Mouse (Mus musculus): Measurements from ENCODE around the gene Rxfp3. TPM values are rescaled to one million over a fixed set of nuclear protein-coding genes. Genes with fewer than 3 reads are reported as not detected.

Rxfp3 gene
- polyA plus RNA-seq (2016; fragmentation: Nextera tagmentation; extraction: Ambion mirVana) = 0.26 TPM in 1 of 2 replicates, not detected in the other

GRCm38 (mm10) chr15:11037711-11038110 lies at the start of gene Rxfp3:
TSS of gene Rxfp3 (minus strand) at chr15:11037991.
- DNase-seq (ENCODE audit: extremely low spot score, low spot score) = no peak
- WGBS = 3% methylated on average over 16 of the region's 16 CpGs
- no peak within 1 kb of the TSS for H3K27ac ChIP-seq
- H3K4me3 ChIP-seq = peak within 1 kb of the TSS; percentile 47
- H3K9me3 ChIP-seq = no peaks in the 10 kb centered on the region
- H3K36me3 ChIP-seq (replicated peaks) = no peaks in the 10 kb centered on the region
- peaks cover 70% of the 10 kb centered on the region for H3K27me3 ChIP-seq (ENCODE audit: poor library complexity, severe bottlenecking)
- peaks cover 26% of the 10 kb centered on the region for H3K4me1 ChIP-seq

DNA sequence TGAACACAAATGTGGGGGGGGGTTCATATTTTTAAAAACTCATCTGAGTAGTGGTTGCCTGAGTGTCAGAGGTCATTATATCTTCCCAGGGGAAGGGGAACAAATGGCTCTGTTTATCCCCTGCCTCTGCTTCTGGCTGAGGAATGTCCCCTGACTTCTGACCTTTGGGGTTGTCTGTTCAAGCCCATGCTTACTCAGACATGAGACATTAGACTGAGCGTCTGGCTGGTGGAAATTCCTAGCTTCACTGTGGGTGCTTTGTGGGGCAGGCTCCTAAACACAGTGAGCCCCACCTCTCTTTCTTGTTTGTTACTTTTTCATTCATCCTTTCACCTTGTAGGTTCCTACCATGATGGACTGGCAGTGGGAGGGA lies 47.2 kb upstream of the Rxfp3 start:
- WGBS = 43% methylated on average over 1 of the region's 1 CpGs
- Histone ChIP-seq H3K36me3 (replicated peaks) (no peaks in the 10 kb centered on the region), H3K27me3 (ENCODE audit: poor library complexity, severe bottlenecking) (no peaks in the 10 kb centered on the region), H3K4me3 (no peak overlapping the region), H3K4me1 (peaks cover 14% of the 10 kb centered on the region), H3K9me3 (no peaks in the 10 kb centered on the region), H3K27ac (0 out of 2 replicates have a peak overlapping the region, but pooled peaks have one; percentile 31)
- DNase-seq (ENCODE audit: extremely low spot score, low spot score) = no peak

GRCm38 (mm10) chr15:11084241-11084992 lies 46.6 kb upstream of the Rxfp3 start:
- Histone ChIP-seq H3K27me3 (ENCODE audit: poor library complexity, severe bottlenecking) (no peaks in the 10 kb centered on the region), H3K27ac (0 out of 2 replicates have a peak overlapping the region, but pooled peaks have one; percentile 31), H3K4me3 (no peak overlapping the region), H3K9me3 (no peaks in the 10 kb centered on the region), H3K36me3 (replicated peaks) (no peaks in the 10 kb centered on the region), H3K4me1 (peaks cover 14% of the 10 kb centered on the region)
- 57% methylated on average over 9 of the region's 9 CpGs for WGBS
- DNase-seq (ENCODE audit: extremely low spot score, low spot score) = no peak

DNA sequence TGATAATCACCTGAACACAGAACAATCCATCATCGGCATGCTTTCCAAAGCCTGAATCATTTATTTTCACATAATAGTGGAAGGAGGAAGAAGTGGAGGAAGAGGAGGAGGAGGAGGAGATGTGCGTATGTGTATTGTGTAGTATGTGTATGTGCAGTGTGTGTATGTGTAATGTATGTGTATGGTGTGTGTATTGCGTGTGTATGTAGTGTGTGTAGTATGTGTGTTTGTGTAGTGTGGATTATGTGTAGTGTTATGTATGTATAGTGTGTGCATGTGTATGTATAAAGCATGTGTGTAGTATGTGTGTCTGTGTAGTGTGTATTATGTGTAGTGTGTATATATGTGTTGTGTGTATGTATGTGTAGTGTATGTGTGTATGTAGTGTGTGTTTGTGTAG lies 45.9 kb upstream of the Rxfp3 start:
- Histone ChIP-seq H3K9me3 (no peaks in the 10 kb centered on the region), H3K4me1 (peaks cover 14% of the 10 kb centered on the region), H3K36me3 (replicated peaks) (no peaks in the 10 kb centered on the region), H3K4me3 (no peak overlapping the region), H3K27me3 (ENCODE audit: poor library complexity, severe bottlenecking) (no peaks in the 10 kb centered on the region), H3K27ac (no peak overlapping the region)
- 94% methylated on average over 3 of the region's 3 CpGs for WGBS
- no peak for DNase-seq (ENCODE audit: extremely low spot score, low spot score)

DNA sequence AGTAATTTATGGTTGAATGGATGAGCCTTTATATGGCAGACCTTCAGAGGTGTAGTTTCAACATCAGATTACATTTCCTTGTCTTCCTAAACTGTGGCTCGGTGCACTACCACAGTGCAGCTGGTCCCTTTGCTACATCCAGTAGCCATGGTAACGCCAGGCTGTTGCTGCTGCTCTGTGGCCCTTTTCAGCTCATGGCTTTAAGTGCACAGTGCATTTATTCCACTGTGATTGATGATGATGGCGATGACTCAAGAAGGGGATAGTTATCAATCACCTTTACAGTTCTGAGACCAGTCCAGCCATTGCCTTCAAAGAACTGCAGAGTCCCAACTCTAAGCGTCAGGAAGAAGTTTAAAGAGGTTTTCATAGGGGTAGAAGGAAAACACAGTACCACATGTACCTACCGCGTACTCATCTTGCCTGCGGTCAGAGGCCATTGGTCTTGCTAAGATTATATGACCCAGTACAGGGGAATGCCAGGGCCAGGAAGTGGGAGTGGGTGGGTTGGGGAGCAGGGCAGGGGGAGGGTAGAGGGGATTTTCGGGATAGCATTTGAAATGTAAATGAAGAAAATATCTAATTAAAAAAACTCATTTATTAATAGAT lies 45.3 kb upstream of the Rxfp3 start:
- Histone ChIP-seq H3K36me3 (replicated peaks) (no peaks in the 10 kb centered on the region), H3K4me1 (peaks cover 14% of the 10 kb centered on the region), H3K9me3 (no peaks in the 10 kb centered on the region), H3K27me3 (ENCODE audit: poor library complexity, severe bottlenecking) (no peaks in the 10 kb centered on the region), H3K27ac (no peak overlapping the region), H3K4me3 (no peak overlapping the region)
- no peak for DNase-seq (ENCODE audit: extremely low spot score, low spot score)
- 83% methylated on average over 8 of the region's 8 CpGs for WGBS

DNA sequence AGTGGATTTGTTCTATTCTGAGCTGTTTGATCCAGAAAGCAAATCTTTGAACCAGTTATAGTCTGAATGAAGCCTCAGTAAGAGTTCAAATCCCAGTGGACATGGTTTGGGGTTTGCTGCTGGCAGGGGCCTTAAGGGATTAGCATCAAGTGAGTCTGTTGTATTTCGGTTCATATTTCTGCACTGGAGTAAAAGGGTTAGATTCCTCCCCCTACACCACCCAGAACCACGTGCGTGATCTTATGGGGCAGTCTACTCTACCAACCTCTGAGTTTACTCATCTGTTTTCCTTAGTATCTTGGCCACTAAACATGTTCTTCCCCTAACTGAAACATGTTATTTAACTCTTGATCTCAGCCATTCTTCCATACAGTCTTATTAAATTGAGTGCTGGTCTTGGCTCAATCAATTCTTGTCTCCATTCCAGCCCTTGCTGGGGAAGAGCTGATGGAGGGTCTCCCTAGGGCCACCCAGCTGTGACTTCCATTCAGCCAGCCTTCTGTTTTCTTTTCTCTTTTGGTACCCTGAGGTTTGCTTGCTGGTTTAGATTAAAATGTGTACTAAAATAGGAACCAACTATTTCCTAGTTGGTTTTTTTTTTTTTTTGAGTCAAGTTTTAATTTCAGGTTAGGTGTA lies 38.1 kb upstream of the Rxfp3 start:
- Histone ChIP-seq H3K27me3 (ENCODE audit: poor library complexity, severe bottlenecking) (no peaks in the 10 kb centered on the region), H3K27ac (no peak overlapping the region), H3K9me3 (no peaks in the 10 kb centered on the region), H3K36me3 (replicated peaks) (no peaks in the 10 kb centered on the region), H3K4me3 (no peak overlapping the region), H3K4me1 (no peaks in the 10 kb centered on the region)
- WGBS = 90% methylated on average over 3 of the region's 3 CpGs
- DNase-seq (ENCODE audit: extremely low spot score, low spot score) = no peak

DNA sequence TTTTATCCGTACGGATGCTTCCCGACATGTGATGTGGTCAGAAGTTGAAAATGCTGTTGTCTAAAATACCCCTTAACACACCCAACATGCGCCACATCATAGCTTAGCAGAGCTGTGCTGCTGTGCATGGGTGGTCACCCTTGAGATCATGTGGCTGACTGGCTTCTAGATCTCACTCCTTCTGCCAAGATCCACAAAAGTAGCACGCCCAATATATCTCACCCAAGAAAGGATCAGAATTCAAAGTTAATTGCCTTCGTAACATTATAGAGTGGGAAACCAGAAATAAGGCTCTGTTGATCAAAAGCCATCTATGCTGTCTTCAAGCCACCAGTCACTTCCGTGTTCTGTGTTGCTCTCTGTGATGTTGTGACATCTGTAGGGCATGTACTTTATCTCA lies 30.1 kb upstream of the Rxfp3 start:
- Histone ChIP-seq H3K4me3 (no peak overlapping the region), H3K27me3 (ENCODE audit: poor library complexity, severe bottlenecking) (peaks cover 9% of the 10 kb centered on the region; the same call in 1 of the 2 replicates), H3K36me3 (replicated peaks) (no peaks in the 10 kb centered on the region), H3K9me3 (no peaks in the 10 kb centered on the region), H3K4me1 (peaks cover 40% of the 10 kb centered on the region), H3K27ac (no peak overlapping the region)
- no peak for DNase-seq (ENCODE audit: extremely low spot score, low spot score)
- WGBS = 92% methylated on average over 7 of the region's 7 CpGs

DNA sequence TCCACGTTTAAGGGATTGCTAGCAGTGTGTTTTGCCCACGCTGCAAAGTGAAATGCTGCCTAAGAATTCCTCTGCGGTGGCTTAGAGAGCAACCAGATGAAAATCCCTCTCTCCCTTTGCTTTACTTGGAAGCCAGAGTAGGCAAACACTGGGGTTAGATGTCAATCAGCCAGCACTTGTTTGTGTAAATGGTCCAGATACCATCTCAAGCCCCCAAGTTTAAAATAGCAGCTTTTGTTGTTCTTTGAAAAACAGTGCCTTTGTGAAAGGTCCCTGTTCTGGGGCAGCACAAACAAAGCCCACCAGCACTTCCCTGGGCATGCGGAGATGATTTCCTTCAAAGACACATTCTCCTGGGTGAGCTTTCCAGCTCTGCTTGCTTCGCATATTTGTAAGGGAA lies 28.5 kb upstream of the Rxfp3 start:
- DNase-seq (ENCODE audit: extremely low spot score, low spot score) = no peak
- 8% methylated on average over 5 of the region's 5 CpGs for WGBS
- peaks cover 9% of the 10 kb centered on the region; the same call in 1 of the 2 replicates for H3K27me3 ChIP-seq (ENCODE audit: poor library complexity, severe bottlenecking)
- H3K9me3 ChIP-seq = no peaks in the 10 kb centered on the region
- peak overlapping the region; percentile 8 for H3K27ac ChIP-seq
- no peaks in the 10 kb centered on the region for H3K36me3 ChIP-seq (replicated peaks)
- H3K4me3 ChIP-seq = peak overlapping the region; percentile 48
- peaks cover 40% of the 10 kb centered on the region for H3K4me1 ChIP-seq

- H3K4me3 ChIP-seq = peak overlapping the region; percentile 48
- H3K9me3 ChIP-seq = no peaks in the 10 kb centered on the region
- H3K27me3 ChIP-seq (ENCODE audit: poor library complexity, severe bottlenecking) = peaks cover 9% of the 10 kb centered on the region; the same call in 1 of the 2 replicates
- no peak for DNase-seq (ENCODE audit: extremely low spot score, low spot score)
- H3K4me1 ChIP-seq = peaks cover 40% of the 10 kb centered on the region
- peak overlapping the region; percentile 80 for H3K27ac ChIP-seq
- no peaks in the 10 kb centered on the region for H3K36me3 ChIP-seq (replicated peaks)
- 11% methylated on average over 9 of the region's 9 CpGs for WGBS
Observed at GRCm38 (mm10) chr15:11065528-11066171, 27.9 kb upstream of the Rxfp3 start.

DNA sequence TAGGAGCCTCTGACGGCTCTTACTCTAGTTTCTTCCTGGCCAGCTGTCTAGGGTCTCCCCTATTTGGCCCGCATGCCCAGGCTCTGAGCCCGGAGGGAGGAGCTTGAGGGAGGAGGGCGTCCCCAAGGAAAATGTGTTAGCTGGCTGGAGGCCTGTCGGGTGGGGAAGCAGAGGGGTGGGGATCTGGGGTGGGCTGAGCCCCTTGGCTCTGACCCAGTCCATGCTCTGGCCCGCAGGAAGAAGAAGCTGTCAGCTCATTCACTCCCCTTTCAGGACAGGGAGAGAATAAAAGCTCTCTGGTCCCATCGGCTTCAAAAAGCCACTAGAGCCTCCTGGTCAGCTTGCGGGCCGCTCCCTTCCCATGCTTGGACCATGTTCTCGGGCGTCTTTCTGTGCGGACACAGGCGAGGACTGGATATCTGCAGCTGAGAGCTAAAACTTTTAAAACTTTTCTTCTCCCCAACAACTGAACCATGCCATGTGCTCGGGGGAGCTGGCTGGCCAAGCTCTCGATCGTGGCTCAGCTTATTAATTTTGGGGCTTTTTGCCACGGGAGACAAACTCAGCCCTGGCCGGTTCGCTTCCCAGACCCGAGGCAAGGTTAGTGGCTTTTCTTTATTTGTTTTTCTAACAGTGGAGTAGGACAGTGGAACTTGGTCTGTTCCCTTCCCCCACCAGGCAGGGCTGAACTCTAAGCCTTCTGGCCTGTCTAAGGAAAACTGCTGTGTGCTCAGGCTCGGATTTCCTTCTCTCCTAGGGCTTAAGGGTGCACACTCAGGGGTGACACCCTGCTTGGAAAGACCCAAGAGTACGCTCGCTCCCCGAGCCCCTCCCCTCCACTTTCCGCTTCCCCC lies 27.0 kb upstream of the Rxfp3 start, which contains the start of gene Adamts12:
Adamts12 (plus strand) TSS at position 233 of the 854 bp plus-strand sequence.
- H3K36me3 ChIP-seq (replicated peaks) = no peaks in the 10 kb centered on the region
- H3K9me3 ChIP-seq = no peaks in the 10 kb centered on the region
- H3K4me1 ChIP-seq = peaks cover 40% of the 10 kb centered on the region
- H3K27me3 ChIP-seq (ENCODE audit: poor library complexity, severe bottlenecking) = peaks cover 9% of the 10 kb centered on the region; the same call in 1 of the 2 replicates
- peak within 1 kb of the TSS; percentile 48 for H3K4me3 ChIP-seq
- WGBS = 2% methylated on average over 25 of the region's 25 CpGs
- H3K27ac ChIP-seq = peak within 1 kb of the TSS; percentile 80
- peak; percentile 31 for DNase-seq (ENCODE audit: extremely low spot score, low spot score)

DNA sequence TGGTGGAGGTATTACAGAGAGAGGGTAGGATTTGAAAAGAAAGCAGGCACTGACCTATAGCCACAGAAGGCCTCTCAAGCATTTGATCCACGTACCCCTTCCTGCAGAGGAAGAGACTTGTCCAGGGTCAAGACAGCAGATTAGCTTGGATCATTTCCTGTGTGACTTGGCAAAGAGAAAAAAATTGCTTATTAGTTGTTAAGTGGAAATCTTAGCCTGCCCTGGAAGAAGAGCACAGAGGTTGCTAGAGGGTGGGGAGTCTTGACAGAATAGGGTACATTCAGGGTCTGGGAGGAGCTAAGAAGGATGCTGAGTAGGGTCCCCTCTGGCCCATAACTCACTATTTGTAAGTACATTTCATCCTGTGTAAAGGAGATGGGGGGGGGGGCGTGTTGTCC lies 26.4 kb upstream of the Rxfp3 start:
- peak overlapping the region; percentile 80; the same call in 1 of the 2 replicates for H3K27ac ChIP-seq
- H3K4me3 ChIP-seq = peak overlapping the region; percentile 48
- H3K4me1 ChIP-seq = peaks cover 40% of the 10 kb centered on the region
- WGBS = 30% methylated on average over 1 of the region's 2 CpGs
- no peak for DNase-seq (ENCODE audit: extremely low spot score, low spot score)
- peaks cover 9% of the 10 kb centered on the region; the same call in 1 of the 2 replicates for H3K27me3 ChIP-seq (ENCODE audit: poor library complexity, severe bottlenecking)
- H3K36me3 ChIP-seq (replicated peaks) = no peaks in the 10 kb centered on the region
- H3K9me3 ChIP-seq = no peaks in the 10 kb centered on the region

GRCm38 (mm10) chr15:11062903-11063302 lies 25.1 kb upstream of the Rxfp3 start:
- Histone ChIP-seq H3K4me3 (no peak overlapping the region), H3K27me3 (ENCODE audit: poor library complexity, severe bottlenecking) (peaks cover 7% of the 10 kb centered on the region; the same call in 1 of the 2 replicates), H3K36me3 (replicated peaks) (no peaks in the 10 kb centered on the region), H3K27ac (no peak overlapping the region), H3K9me3 (no peaks in the 10 kb centered on the region), H3K4me1 (peaks cover 40% of the 10 kb centered on the region)
- WGBS = 86% methylated on average over 1 of the region's 1 CpGs
- no peak for DNase-seq (ENCODE audit: extremely low spot score, low spot score)

Data from forebrain, embryonic 10.5 days (tissue).